Mouse (Mus musculus) retina, postnatal 7 days (tissue): ENCODE results near the gene Smtnl1.

Source experiments
- DNase-seq: peaks from one replicate; pipeline ENCODE4 v3.0.0-alpha.2; 2012; ENCODE audit warnings: low read depth, low spot score

The Smtnl1 gene

GRCm38 (mm10) chr2:84793871-84794270, 28.6 kb downstream of the Smtnl1 start:
- no peak for DNase-seq

DNA sequence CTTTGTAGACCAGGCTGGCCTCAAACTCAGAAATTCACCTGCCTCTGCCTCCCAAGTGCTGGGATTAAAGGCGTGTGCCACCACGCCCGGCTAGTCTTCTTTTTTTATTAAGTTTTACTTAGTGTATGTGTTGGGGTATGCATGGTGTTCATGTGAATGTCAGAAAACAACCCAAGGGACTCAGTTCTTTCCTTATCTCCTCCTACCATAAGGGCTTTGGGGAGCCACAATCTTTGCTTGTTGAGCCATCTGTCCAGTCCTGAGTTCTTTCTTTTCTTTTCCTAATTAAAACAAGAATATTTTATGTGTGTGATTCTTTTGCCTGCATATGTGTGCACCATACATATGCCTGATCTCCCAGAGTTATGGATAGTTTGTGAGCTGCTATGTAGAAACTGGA, 29.3 kb downstream of the Smtnl1 start:
- no peak for DNase-seq

- no peak for DNase-seq
Observed at GRCm38 (mm10) chr2:84792516-84792915, 29.9 kb downstream of the Smtnl1 start.

GRCm38 (mm10) chr2:84790418-84790817, 32.0 kb downstream of the Smtnl1 start:
- DNase-seq, result no peak

DNA sequence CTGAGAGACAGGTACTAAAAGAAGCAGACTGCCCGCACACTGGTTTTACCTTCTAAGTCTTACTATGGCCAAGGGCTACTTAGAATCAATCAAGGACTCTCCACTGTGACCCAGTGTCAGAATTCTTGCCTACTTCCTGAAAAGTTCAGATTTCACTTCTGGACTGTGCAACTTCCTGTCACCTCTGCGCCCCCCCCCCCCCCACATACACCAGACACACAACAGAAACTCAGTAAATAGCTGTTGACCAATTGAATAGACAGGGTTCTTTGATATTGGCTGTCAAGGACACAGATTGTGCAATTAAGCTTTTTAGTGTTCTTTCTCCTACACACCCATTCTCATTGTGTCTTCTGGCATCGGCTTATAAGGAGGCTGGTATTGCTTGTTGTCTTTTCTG, 34.1 kb downstream of the Smtnl1 start:
- no peak for DNase-seq

- no peak for DNase-seq
Observed at GRCm38 (mm10) chr2:84783840-84784566, 38.4 kb downstream of the Smtnl1 start.

DNA sequence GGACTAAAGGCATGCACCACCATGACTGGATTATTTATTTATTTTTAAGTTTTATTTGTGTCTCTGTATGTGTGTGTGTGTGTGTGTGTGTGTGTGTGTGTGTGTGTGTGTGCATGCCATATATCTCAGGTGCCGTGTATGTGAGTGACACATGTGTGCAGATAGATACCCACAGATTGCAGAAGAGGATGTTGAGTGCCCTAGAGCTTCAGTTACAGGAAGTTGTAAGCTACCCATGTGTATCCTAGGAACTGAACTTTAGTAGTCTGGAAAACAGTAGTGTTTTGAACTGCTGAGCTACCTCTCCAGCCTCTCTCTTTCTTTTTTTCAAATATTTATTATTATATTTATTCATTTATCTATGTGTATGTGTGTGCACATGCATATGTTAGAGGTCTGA, 39.1 kb downstream of the Smtnl1 start:
- no peak for DNase-seq

GRCm38 (mm10) chr2:84779210-84779609, 43.2 kb downstream of the Smtnl1 start:
- DNase-seq, result no peak

- no peak for DNase-seq
Observed at GRCm38 (mm10) chr2:84777706-84778105, 44.7 kb downstream of the Smtnl1 start.

DNA sequence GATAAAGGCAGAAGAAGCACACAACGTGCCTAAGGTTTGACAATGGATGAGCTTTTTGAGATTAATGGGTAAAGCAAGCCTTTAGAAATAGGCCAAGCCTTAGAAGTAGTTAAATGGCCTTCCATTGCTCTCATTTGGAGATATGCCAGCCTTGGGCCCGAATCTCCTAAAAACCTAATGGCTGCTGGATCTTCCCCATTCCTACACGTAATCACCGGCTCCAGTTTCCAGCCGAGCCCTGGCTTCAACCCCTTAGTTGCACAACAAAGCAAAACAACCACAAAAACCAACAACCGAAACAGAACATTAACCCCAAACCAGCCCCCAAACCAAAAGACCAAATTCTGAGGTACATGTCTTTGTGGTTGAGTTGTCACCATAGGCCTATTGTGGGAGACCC, 46.8 kb downstream of the Smtnl1 start:
- DNase-seq, result no peak

DNA sequence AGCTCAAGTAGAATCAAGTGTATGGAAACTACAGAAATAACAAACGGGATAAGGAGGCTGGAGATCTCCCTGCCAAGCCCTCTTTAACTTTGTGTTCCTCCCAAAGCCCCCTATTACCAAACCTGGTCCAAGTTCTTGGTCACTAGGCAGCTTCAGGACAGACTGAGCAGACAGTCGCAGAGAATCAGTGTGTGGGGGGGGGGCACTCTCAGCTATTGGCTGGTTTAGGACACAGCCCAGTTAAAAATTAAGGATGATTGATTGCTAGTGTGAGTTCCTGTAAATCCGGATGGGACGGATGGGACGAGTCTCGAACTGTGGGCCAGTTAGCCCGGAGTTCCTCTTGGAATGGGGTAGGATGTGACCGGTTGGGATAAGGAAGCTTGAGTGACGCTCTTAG, 47.2 kb downstream of the Smtnl1 start, which contains the start of gene Serping1:
TSS of gene Serping1 (minus strand) at position 204 of the 400 bp plus-strand sequence.
- no peak for DNase-seq

DNA sequence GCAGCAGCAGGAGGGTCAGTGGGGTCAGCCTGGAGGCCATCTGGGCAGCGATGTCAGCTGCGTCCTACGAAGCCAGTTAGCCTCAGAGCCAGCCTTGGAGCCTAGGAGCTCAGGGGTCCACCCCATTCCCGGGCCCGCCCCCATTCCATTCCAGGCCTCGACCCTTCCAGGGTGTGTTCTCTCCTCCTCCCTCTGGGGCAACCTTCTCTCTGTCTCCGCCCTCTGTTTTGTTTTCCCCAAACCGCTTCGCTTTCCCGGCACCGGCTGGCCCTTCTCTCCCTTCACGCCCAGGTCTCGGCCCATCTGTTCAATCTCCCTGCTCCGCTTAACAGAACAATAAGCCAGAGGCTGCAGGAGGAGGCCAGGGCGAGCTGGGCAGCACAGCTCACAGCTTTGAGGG, 47.7 kb downstream of the Smtnl1 start:
- DNase-seq, result peak; percentile 42

GRCm38 (mm10) chr2:84773195-84773594, 49.3 kb downstream of the Smtnl1 start:
- DNase-seq, result no peak

GRCm38 (mm10) chr2:84772454-84772853, 50.0 kb downstream of the Smtnl1 start:
- no peak for DNase-seq

GRCm38 (mm10) chr2:84770501-84770900, 52.0 kb downstream of the Smtnl1 start:
- DNase-seq, result no peak

DNA sequence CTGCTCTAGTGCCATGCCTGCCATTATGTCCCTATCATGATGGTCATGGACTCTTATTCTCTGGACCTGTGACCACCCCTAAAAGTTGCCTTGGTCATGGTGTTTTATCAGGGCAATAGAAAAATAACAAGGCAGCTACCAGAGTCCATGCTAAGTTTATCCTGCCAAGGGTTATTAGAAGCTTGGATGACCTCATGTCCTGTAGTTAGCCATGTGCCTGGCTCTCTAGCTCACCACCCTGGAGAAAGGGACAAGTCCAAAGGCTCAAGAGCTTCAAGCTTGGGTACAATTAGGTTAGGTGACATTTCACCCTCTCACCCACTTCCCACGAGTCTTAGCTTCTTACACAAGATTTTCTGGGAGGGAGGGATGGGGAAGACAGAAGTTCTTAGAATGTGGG, 59.6 kb downstream of the Smtnl1 start:
- no peak for DNase-seq

DNA sequence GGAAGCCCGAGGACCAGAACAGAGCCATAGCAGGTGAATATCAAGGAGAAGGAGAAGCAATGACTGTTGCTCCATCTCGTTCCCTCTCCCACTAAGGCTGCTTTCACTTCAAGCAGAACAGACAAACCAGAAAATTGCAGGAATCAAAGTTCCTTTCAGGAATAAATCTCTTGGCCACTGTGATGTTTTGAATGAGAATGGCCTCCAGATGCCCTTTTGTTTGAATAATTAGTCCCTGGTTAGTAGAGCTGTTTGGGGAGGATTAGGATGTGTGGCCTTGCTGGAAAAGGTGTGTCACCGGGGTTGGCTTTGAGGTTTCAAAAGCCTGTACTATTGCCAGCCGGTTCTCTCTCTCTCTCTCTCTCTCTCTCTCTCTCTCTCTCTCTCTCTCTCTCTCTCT, 60.2 kb downstream of the Smtnl1 start:
- no peak for DNase-seq

DNA sequence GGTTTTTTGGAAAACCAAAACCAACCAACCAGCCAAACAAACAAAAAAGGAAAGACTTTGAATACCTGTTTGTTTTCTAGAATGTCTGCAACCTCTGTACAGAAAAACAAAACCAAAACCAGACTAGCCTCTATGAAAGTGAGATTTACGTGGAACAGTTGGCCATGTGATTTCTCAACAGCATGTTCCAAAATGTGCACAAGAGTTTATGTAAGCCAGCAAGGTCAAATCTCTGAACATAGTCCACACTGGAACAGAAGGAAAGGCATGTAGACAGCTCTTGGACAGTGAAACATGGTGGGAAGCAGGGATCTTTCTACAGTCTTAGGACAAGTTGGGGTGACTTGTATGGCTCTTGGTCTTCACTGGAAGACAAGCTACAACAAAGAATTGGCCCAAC, 60.6 kb downstream of the Smtnl1 start:
- no peak for DNase-seq

- DNase-seq, result no peak
Observed at GRCm38 (mm10) chr2:84761309-84761708, 61.1 kb downstream of the Smtnl1 start.
